Mouse (Mus musculus) midbrain, embryonic 13.5 days (tissue): ENCODE data around the gene Nhej1. TPM values are rescaled to one million over a fixed set of nuclear protein-coding genes. Genes with fewer than 3 reads are reported as not detected.

Experiments used
- ATAC-seq: fragments of 200-750 bp; cut with Nextera tagmentation; 2 replicates; pipeline ENCODE4 v1.8.0; 2017; ENCODE audit warnings: mild to moderate bottlenecking, moderate TSS enrichment, moderate library complexity
- H3K27ac ChIP-seq: fragments of 300-500 bp; sonication (generic); 2 replicates; pipeline ENCODE4 v1.5.1; 2015; ENCODE audit warnings: inconsistent platforms, mild to moderate bottlenecking, moderate library complexity
- H3K27me3 ChIP-seq: fragments of 300-500 bp; sonication (generic); 2 replicates; pipeline ENCODE4 v1.6.1; 2015; ENCODE audit warnings: mild to moderate bottlenecking, inconsistent platforms
- H3K36me3 ChIP-seq: fragments of 300-500 bp; sonication (generic); 2 replicates; pipeline ENCODE4 v1.6.1; 2015; ENCODE audit warnings: mild to moderate bottlenecking, inconsistent platforms
- H3K4me1 ChIP-seq: fragments of 300-500 bp; sonication (generic); replicated peaks from 2 replicates; pipeline ENCODE4 v1.6.1; 2015; ENCODE audit warnings: inconsistent platforms
- H3K4me2 ChIP-seq: fragments of 300-500 bp; sonication (generic); replicated peaks from 2 replicates; pipeline ENCODE4 v1.6.1; 2015; ENCODE audit warnings: moderate library complexity, mild to moderate bottlenecking, inconsistent platforms
- H3K4me3 ChIP-seq: fragments of 300-500 bp; sonication (generic); replicated peaks from 2 replicates; pipeline ENCODE4 v1.5.1; 2015; ENCODE audit warnings: mild to moderate bottlenecking, inconsistent platforms
- H3K9ac ChIP-seq: fragments of 300-500 bp; sonication (generic); replicated peaks from 2 replicates; pipeline ENCODE4 v1.6.1; 2015; ENCODE audit warnings: mild to moderate bottlenecking, inconsistent platforms
- H3K9me3 ChIP-seq: fragments of 300-500 bp; sonication (generic); 2 replicates; pipeline ENCODE4 v1.6.1; 2016; ENCODE audit warnings: mild to moderate bottlenecking, inconsistent platforms
- WGBS: fragments of 180-500 bp; shearing (Covaris S2); methylation state at CpG from one replicate; pipeline ENCODE4 v1.1.7; 2015; 5-methylcytosine and 5-hydroxymethylcytosine counted together
- polyA plus RNA-seq: library from polyadenylated mRNA; unstranded; fragments of >200 nt; fragmentation: Nextera tagmentation; extraction: Ambion mirVana; gene quantifications from 2 replicates; pipeline ENCODE4 v1.2.1, GENCODE M21; 2015

The Nhej1 gene
- polyA plus RNA-seq, 1 experiment from 2014 or later, result 8.7 TPM

DNA sequence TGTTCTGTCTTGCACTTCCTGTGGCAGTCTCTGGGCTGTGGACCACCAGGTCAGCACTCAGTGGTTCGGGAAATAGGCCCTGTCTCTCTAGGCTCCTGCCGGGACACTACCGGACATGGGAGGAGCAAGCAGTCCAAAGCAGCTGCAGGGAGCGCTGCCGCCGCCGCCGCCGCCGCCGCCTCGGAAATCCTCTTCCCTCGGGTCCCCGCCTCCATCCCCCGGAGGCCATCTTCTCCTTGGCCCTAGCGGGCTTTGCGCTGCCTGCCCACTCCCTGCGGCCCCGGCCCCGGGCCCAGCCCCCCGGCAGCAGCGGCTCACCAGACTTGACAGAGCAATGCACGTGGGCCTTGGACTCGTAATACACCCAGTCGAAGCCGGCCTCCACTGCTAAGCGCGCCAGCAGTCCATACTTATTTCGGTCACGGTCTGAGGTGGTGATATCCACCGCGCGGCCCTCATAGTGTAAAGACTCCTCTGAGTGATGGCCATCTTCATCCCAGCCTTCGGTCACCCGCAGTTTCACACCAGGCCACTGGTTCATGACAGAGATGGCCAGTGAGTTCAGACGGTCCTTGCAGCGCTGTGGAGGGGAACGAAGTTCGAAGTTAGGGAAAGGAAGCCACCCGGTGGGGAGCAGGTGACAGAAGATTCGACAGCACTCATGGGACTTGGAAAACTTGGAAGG lies 176.9 kb downstream of the Nhej1 start:
- ATAC-seq, result 0 out of 2 replicates have a peak, but pooled peaks have one; percentile 21
- H3K9me3 ChIP-seq, result no peaks in the 10 kb centered on the region
- peaks cover 96% of the 10 kb centered on the region for H3K27me3 ChIP-seq
- peaks cover 42% of the 10 kb centered on the region for H3K4me1 ChIP-seq
- H3K9ac ChIP-seq, result peak overlapping the region; percentile 48
- no peak overlapping the region for H3K27ac ChIP-seq
- H3K4me3 ChIP-seq, result peak overlapping the region; percentile 30
- H3K36me3 ChIP-seq, result no peaks in the 10 kb centered on the region
- WGBS, result 1% methylated on average over 37 of the region's 41 CpGs
- H3K4me2 ChIP-seq, result peak overlapping the region; percentile 49

GRCm38 (mm10) chr1:74941651-74942360 lies 183.2 kb downstream of the Nhej1 start:
- ATAC-seq, result no peak
- H3K27me3 ChIP-seq, result peaks cover 67% of the 10 kb centered on the region
- H3K4me2 ChIP-seq, result no peak overlapping the region
- H3K4me1 ChIP-seq, result no peaks in the 10 kb centered on the region
- 63% methylated on average over 12 of the region's 12 CpGs for WGBS
- H3K36me3 ChIP-seq, result no peaks in the 10 kb centered on the region
- no peak overlapping the region for H3K27ac ChIP-seq
- no peak overlapping the region for H3K9ac ChIP-seq
- no peaks in the 10 kb centered on the region for H3K9me3 ChIP-seq
- H3K4me3 ChIP-seq, result no peak overlapping the region

- 15% methylated on average over 3 of the region's 3 CpGs for WGBS
- Histone ChIP-seq H3K27ac (no peak overlapping the region), H3K9me3 (no peaks in the 10 kb centered on the region), H3K4me2 (no peak overlapping the region), H3K27me3 (peaks cover 57% of the 10 kb centered on the region), H3K36me3 (no peaks in the 10 kb centered on the region), H3K4me1 (0 out of 2 replicates have a peak, but pooled peaks cover 2% of the 10 kb centered on the region), H3K4me3 (no peak overlapping the region), H3K9ac (no peak overlapping the region)
- no peak for ATAC-seq
Measured at GRCm38 (mm10) chr1:74939762-74940161, 185.2 kb downstream of the Nhej1 start.

DNA sequence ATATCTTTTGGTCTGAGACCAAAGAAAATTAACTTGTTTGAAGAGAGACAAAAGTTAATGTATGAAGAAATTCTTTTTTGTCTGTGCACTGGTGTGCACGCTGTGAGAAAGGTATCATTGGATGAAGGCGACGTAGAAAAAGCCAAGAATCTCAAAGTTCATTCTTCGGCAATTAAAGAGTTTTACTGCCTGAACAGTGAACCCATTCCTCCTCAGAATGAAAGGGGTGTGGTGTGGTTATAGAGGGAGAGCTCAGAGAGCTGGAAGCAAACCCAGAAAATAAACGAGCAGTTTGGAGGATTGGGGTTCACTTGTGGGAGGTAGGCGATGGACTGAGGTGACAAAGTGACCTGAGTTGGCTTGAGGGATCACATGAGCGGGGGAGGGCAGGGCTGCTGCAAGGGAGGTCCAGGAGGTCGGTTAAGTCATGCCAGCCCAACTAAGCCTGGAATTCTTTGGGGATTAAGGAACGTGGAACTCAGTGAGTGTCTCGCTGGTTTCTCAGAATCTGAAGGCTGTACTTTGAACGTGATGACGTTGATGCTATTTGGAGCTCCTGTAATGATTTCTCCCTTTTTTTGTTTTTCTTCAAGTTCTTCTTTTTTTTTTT lies 188.7 kb downstream of the Nhej1 start:
- no peak for ATAC-seq
- 44% methylated on average over 12 of the region's 12 CpGs for WGBS
- peaks cover 57% of the 10 kb centered on the region for H3K27me3 ChIP-seq

GRCm38 (mm10) chr1:74935402-74935801 lies 189.6 kb downstream of the Nhej1 start, which contains the start of gene Cfap65:
TSS of gene Cfap65 (minus strand) at chr1:74935599.
- WGBS, result 1% methylated on average over 18 of the region's 18 CpGs
- no peak within 1 kb of the TSS for H3K27ac ChIP-seq
- no peaks in the 10 kb centered on the region for H3K9me3 ChIP-seq
- H3K4me1 ChIP-seq, result 0 out of 2 replicates have a peak, but pooled peaks cover 2% of the 10 kb centered on the region
- no peaks in the 10 kb centered on the region for H3K36me3 ChIP-seq
- peak within 1 kb of the TSS; percentile 61 for H3K9ac ChIP-seq
- peaks cover 55% of the 10 kb centered on the region for H3K27me3 ChIP-seq
- H3K4me3 ChIP-seq, result peak within 1 kb of the TSS; percentile 44
- H3K4me2 ChIP-seq, result peak within 1 kb of the TSS; percentile 68
- peak; percentile 82 for ATAC-seq

More for the DNA sequence above, 188.7 kb downstream of the Nhej1 start:
- Histone ChIP-seq H3K9ac (no peak overlapping the region), H3K4me2 (no peak overlapping the region), H3K4me3 (no peak overlapping the region), H3K9me3 (no peaks in the 10 kb centered on the region), H3K4me1 (0 out of 2 replicates have a peak, but pooled peaks cover 2% of the 10 kb centered on the region), H3K27ac (no peak overlapping the region), H3K36me3 (no peaks in the 10 kb centered on the region)

GRCm38 (mm10) chr1:74927621-74928296 lies 197.2 kb downstream of the Nhej1 start:
- peaks cover 52% of the 10 kb centered on the region for H3K27me3 ChIP-seq
- H3K9ac ChIP-seq, result no peak overlapping the region
- no peaks in the 10 kb centered on the region for H3K9me3 ChIP-seq
- 0 out of 2 replicates have a peak, but pooled peaks have one; percentile 20 for ATAC-seq
- no peaks in the 10 kb centered on the region for H3K4me1 ChIP-seq
- no peak overlapping the region for H3K4me3 ChIP-seq
- 80% methylated on average over 9 of the region's 9 CpGs for WGBS
- H3K36me3 ChIP-seq, result no peaks in the 10 kb centered on the region
- no peak overlapping the region for H3K4me2 ChIP-seq
- no peak overlapping the region for H3K27ac ChIP-seq

DNA sequence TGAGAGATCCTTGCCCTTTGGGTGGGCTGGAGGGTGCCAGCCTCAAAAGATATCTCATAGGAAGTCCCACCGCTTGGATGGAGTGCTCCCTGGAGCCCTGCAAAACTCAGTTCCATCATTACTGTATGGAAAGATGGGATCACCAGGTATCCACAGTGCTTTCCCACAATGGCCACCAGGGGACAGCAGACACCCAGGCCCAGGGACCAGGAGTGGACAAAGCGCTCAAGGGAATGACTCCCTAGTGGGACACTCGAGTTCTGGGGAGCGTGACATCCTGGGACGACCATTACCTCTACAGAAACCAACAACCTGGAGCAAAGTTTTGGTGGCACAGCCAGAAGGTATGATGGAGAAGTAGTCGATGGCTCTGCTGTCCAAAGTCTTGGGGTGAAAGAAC lies 198.3 kb downstream of the Nhej1 start:
- Histone ChIP-seq H3K27me3 (peaks cover 45% of the 10 kb centered on the region; the same call in 1 of the 2 replicates), H3K9me3 (no peaks in the 10 kb centered on the region), H3K27ac (no peak overlapping the region), H3K4me2 (no peak overlapping the region), H3K4me1 (no peaks in the 10 kb centered on the region), H3K4me3 (no peak overlapping the region), H3K36me3 (no peaks in the 10 kb centered on the region), H3K9ac (no peak overlapping the region)
- no peak for ATAC-seq
- WGBS, result 38% methylated on average over 6 of the region's 6 CpGs

DNA sequence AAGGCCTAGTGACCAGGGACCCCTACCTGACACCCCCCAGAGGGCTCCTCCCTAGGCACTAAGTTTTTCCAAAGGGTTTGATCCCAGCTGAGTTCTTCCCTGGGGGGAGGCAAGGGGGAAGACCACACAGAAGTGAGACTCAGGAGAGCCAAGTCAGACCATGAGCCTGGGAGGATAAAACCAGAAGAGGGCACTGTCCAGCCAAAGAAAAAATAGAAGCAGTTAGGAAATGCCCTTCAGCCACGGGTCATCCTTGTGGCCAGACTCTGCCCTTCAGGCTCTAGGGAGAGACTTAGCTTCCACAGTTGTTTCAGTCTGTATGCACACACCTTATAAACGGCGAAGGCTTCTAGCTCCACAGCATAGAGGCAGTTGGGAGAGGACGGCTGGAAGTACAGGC lies 200.5 kb downstream of the Nhej1 start:
- ATAC-seq, result no peak
- WGBS, result 65% methylated on average over 4 of the region's 4 CpGs
- Histone ChIP-seq H3K36me3 (no peaks in the 10 kb centered on the region), H3K9me3 (no peaks in the 10 kb centered on the region), H3K4me1 (no peaks in the 10 kb centered on the region), H3K4me2 (no peak overlapping the region), H3K27me3 (peaks cover 38% of the 10 kb centered on the region; the same call in 1 of the 2 replicates), H3K27ac (no peak overlapping the region), H3K9ac (no peak overlapping the region), H3K4me3 (no peak overlapping the region)

Other genes starting within 250 kb of the Nhej1 start
- gene Fev, start 239.8 kb downstream of the Nhej1 start, polyA plus RNA-seq, result 1.8 and 5.1 TPM in 2 replicates
- 0.64 and 1.9 TPM in 2 replicates for gene Cryba2, start 232.1 kb downstream of the Nhej1 start, polyA plus RNA-seq
- 0.24 and 0.42 TPM in 2 replicates for gene Cfap65, start 189.6 kb downstream of the Nhej1 start, polyA plus RNA-seq
- 0.13 and 0.26 TPM in 2 replicates for gene Ihh, start 173.5 kb downstream of the Nhej1 start, polyA plus RNA-seq
- not detected in 2 replicates for gene Slc23a3, start 8.7 kb upstream of the Nhej1 start, polyA plus RNA-seq
- 66.7 and 68.5 TPM in 2 replicates for gene Cnppd1, start 17.5 kb upstream of the Nhej1 start, polyA plus RNA-seq
- gene Retreg2, start 17.6 kb upstream of the Nhej1 start, polyA plus RNA-seq, result 99.4 and 109 TPM in 2 replicates
- gene Zfand2b, start 43.4 kb upstream of the Nhej1 start, polyA plus RNA-seq, result 37.8 and 39.2 TPM in 2 replicates
- gene Abcb6, start 55.2 kb upstream of the Nhej1 start, polyA plus RNA-seq, result 37.8 and 38.3 TPM in 2 replicates
- gene Ankzf1, start 67.0 kb upstream of the Nhej1 start, polyA plus RNA-seq, result 23.9 and 27.5 TPM in 2 replicates
- gene Atg9a, start 67.0 kb upstream of the Nhej1 start, polyA plus RNA-seq, result 39.8 and 43.1 TPM in 2 replicates
- gene Glb1l, start 85.6 kb upstream of the Nhej1 start, polyA plus RNA-seq, result 24.3 and 24.9 TPM in 2 replicates
- 137 and 152 TPM in 2 replicates for gene Stk16, start 85.6 kb upstream of the Nhej1 start, polyA plus RNA-seq
- 3.9 and 5.3 TPM in 2 replicates for gene Tuba4a, start 94.7 kb upstream of the Nhej1 start, polyA plus RNA-seq
- not detected in 2 replicates for gene A630095N17Rik, start 106.9 kb upstream of the Nhej1 start, polyA plus RNA-seq
- 47.6 and 56.7 TPM in 2 replicates for gene Dnajb2, start 111.2 kb upstream of the Nhej1 start, polyA plus RNA-seq
- 11.1 and 14.0 TPM in 2 replicates for gene Ptprn, start 139.3 kb upstream of the Nhej1 start, polyA plus RNA-seq
- 97.4 and 99.9 TPM in 2 replicates for gene Resp18, start 153.2 kb upstream of the Nhej1 start, polyA plus RNA-seq
- gene Dnpep, start 192.8 kb upstream of the Nhej1 start, polyA plus RNA-seq, result 155 and 161 TPM in 2 replicates
- 0.84 and 1.1 TPM in 2 replicates for gene Des, start 235.1 kb upstream of the Nhej1 start, polyA plus RNA-seq